ENCODE assay signal across 19 mouse cellular contexts in the genomic region with DNA sequence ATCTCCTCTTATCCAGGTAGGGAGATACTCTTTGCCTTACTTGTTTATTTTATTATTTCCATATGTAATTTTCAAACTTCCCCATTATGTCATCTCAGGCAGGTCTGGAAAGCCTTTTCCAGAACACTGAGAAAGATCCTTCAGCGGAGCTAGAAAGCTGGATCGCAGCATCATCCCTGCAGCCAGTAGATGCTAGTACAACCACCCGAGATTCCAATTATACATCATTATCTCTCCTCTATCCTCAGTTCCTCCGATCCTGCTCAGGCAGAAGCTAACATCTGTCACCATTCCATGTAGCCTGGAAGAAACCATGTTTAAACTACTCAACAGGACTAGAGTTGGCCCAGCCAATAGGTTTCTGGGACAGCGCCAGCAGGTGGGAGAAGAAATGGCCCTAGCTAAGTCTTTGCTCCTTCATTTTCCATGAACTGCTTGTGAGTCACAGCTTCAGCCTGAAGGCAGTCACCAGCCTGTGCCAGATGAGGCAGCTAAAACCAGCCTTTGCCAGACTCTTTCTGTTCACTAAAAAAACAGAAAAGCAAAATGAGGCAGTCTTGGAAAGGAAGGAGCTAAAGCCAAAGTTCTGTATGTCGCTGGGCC.
DNase-seq lines count a peak whose midpoint lies in the region; ATAC-seq and TF ChIP-seq lines count a peak whose summit lies in the region.
"Had no signal": no experiment of that assay in that cellular context is flagged by ENCODE, and none has a peak within 500 bp of the region (broad histone marks: within the 10 kb centered on the region; RNA-seq: fewer than 3 reads in every experiment).

No protein-coding gene starts in this region.

- ATAC-seq in frontal cortex, adult (ENCODE audit: low TSS enrichment) = peak; percentile 95
- no peak for ATAC-seq in embryonic facial prominence, embryonic 15.5 days (ENCODE audit: insufficient number of reproducible peaks, low FRiP score, low TSS enrichment, low read depth)
- no peak for ATAC-seq in limb, embryonic 13.5 days (ENCODE audit: low FRiP score, low read depth)
- ATAC-seq in hindbrain, embryonic 12.5 days (ENCODE audit: low FRiP score) = no peak
- ATAC-seq: CD4-positive, CD25-positive, alpha-beta regulatory T cell, adult 4 months; forebrain, embryonic 16.5 days; Patski had no signal

- no peaks in the 10 kb centered on the region for H3K9me3 ChIP-seq in embryonic facial prominence, embryonic 15.5 days (replicated peaks)
- no peaks in the 10 kb centered on the region for H3K9me3 ChIP-seq in limb, embryonic 13.5 days
- no peaks in the 10 kb centered on the region for H3K9me3 ChIP-seq in hindbrain, embryonic 12.5 days (replicated peaks)
- H3K9me3 ChIP-seq: heart, embryonic 12.5 days; hindbrain, embryonic 13.5 days; megakaryocyte, embryonic 14.5 days had no signal

- no peak overlapping the region for H3K4me2 ChIP-seq in embryonic facial prominence, embryonic 15.5 days (replicated peaks)
- no peak overlapping the region for H3K4me2 ChIP-seq in limb, embryonic 13.5 days (replicated peaks)
- no peak overlapping the region for H3K4me2 ChIP-seq in hindbrain, embryonic 12.5 days (replicated peaks)
- H3K4me2 ChIP-seq: heart, embryonic 12.5 days; hindbrain, embryonic 13.5 days had no signal

- no peak for DNase-seq in frontal cortex, postnatal 10 days (ENCODE audit: low spot score in 2 of 2)
- DNase-seq in 3134 (ENCODE audit: extremely low read depth, insufficient read length, low spot score) = peak; percentile 16
- DNase-seq in thymus, adult 2 months = no peak
- DNase-seq in embryo, embryonic 10.5 days (ENCODE audit: low spot score) = no peak
- DNase-seq: adrenal gland, adult 8-10 months; kidney, adult 8-10 months; lung, adult 2 months; thymus, postnatal 4 days had no signal

- no peak overlapping the region for H3K4me3 ChIP-seq in embryonic facial prominence, embryonic 15.5 days (replicated peaks)
- no peak overlapping the region for H3K4me3 ChIP-seq in limb, embryonic 13.5 days
- H3K4me3 ChIP-seq in thymus, adult 2 months (ENCODE audit: control insufficient read depth, insufficient read depth, low read length) = no peak overlapping the region
- no peak overlapping the region for H3K4me3 ChIP-seq in hindbrain, embryonic 12.5 days
- H3K4me3 ChIP-seq: heart, embryonic 12.5 days; hindbrain, embryonic 13.5 days; megakaryocyte, embryonic 14.5 days; myocyte had no signal

- H3K36me3 ChIP-seq in embryonic facial prominence, embryonic 15.5 days = no peaks in the 10 kb centered on the region
- no peaks in the 10 kb centered on the region for H3K36me3 ChIP-seq in limb, embryonic 13.5 days
- no peaks in the 10 kb centered on the region for H3K36me3 ChIP-seq in thymus, adult 2 months (ENCODE audit: control insufficient read depth, insufficient read depth, low read length)
- no peaks in the 10 kb centered on the region for H3K36me3 ChIP-seq in hindbrain, embryonic 12.5 days
- H3K36me3 ChIP-seq: heart, embryonic 12.5 days; hindbrain, embryonic 13.5 days had no signal

- H3K9ac ChIP-seq in embryonic facial prominence, embryonic 15.5 days = no peak overlapping the region
- no peak overlapping the region for H3K9ac ChIP-seq in limb, embryonic 13.5 days
- no peak overlapping the region for H3K9ac ChIP-seq in hindbrain, embryonic 12.5 days
- H3K9ac ChIP-seq: heart, embryonic 12.5 days; hindbrain, embryonic 13.5 days had no signal

- TF ChIP-seq POLR2A in thymus, adult 2 months (IDR thresholded peaks at IDR 0.05; ENCODE audit: control insufficient read depth, extremely low read depth, insufficient read depth, low read length, poor library complexity) = no peak

- H3K4me1 ChIP-seq in embryonic facial prominence, embryonic 15.5 days = peaks cover 18% of the 10 kb centered on the region
- H3K4me1 ChIP-seq in limb, embryonic 13.5 days = peaks cover 56% of the 10 kb centered on the region
- H3K4me1 ChIP-seq in thymus, adult 2 months (replicated peaks; ENCODE audit: control insufficient read depth, insufficient read depth, low read length) = no peaks in the 10 kb centered on the region
- H3K4me1 ChIP-seq in hindbrain, embryonic 12.5 days = no peaks in the 10 kb centered on the region
- H3K4me1 ChIP-seq: hindbrain, embryonic 13.5 days had no signal

- no peak for TF ChIP-seq CTCF in thymus, adult 2 months (IDR thresholded peaks at IDR 0.05; ENCODE audit: borderline replicate concordance, control insufficient read depth, extremely low read depth, insufficient read depth, low read length, poor library complexity)

- 72% methylated on average over 6 of the region's 6 CpGs for WGBS in embryonic facial prominence, embryonic 15.5 days
- 84% methylated on average over 6 of the region's 6 CpGs for WGBS in limb, embryonic 13.5 days
- WGBS in thymus, adult 2 months = 99% methylated on average over 6 of the region's 6 CpGs
- WGBS in hindbrain, embryonic 12.5 days = 95% methylated on average over 6 of the region's 6 CpGs

- H3K27ac ChIP-seq in embryonic facial prominence, embryonic 15.5 days (replicated peaks) = peak overlapping the region; percentile 36; the same call in 1 of the 2 replicates
- peak overlapping the region; percentile 15; the same call in 1 of the 2 replicates for H3K27ac ChIP-seq in limb, embryonic 13.5 days
- no peak overlapping the region for H3K27ac ChIP-seq in thymus, adult 2 months (ENCODE audit: control insufficient read depth, insufficient read depth, low read length)
- H3K27ac ChIP-seq in hindbrain, embryonic 12.5 days = no peak overlapping the region
- H3K27ac ChIP-seq: hindbrain, embryonic 13.5 days had no signal

- no peaks in the 10 kb centered on the region for H3K27me3 ChIP-seq in embryonic facial prominence, embryonic 15.5 days
- 0 out of 2 replicates have a peak, but pooled peaks cover 3% of the 10 kb centered on the region for H3K27me3 ChIP-seq in limb, embryonic 13.5 days
- no peaks in the 10 kb centered on the region for H3K27me3 ChIP-seq in thymus, adult 2 months (ENCODE audit: control insufficient read depth, insufficient read depth, low read length)
- H3K27me3 ChIP-seq in hindbrain, embryonic 12.5 days = no peaks in the 10 kb centered on the region
- H3K27me3 ChIP-seq: heart, embryonic 12.5 days; hindbrain, embryonic 13.5 days; megakaryocyte, embryonic 14.5 days; Patski had no signal

Comparison
In these comparisons a context has a peak if more than half of its experiments do, and no peak if none do; other contexts are left out.
1. H3K27ac ChIP-seq: peak in embryonic facial prominence, embryonic 15.5 days (single experiment) and limb, embryonic 13.5 days (single experiment); none in thymus, adult 2 months (single experiment) and hindbrain, embryonic 12.5 days (single experiment).